Mouse (Mus musculus): ENCODE data around the gene Rab3gap1. TPM values are rescaled to one million over a fixed set of nuclear protein-coding genes. Genes with fewer than 3 reads are reported as not detected.
A peak's percentile ranks its signal among the peaks of the same experiment; 100 is the strongest.

Rab3gap1 gene
- polyA plus RNA-seq, 1 experiment from 2014 or later, result 23.9 TPM

DNA sequence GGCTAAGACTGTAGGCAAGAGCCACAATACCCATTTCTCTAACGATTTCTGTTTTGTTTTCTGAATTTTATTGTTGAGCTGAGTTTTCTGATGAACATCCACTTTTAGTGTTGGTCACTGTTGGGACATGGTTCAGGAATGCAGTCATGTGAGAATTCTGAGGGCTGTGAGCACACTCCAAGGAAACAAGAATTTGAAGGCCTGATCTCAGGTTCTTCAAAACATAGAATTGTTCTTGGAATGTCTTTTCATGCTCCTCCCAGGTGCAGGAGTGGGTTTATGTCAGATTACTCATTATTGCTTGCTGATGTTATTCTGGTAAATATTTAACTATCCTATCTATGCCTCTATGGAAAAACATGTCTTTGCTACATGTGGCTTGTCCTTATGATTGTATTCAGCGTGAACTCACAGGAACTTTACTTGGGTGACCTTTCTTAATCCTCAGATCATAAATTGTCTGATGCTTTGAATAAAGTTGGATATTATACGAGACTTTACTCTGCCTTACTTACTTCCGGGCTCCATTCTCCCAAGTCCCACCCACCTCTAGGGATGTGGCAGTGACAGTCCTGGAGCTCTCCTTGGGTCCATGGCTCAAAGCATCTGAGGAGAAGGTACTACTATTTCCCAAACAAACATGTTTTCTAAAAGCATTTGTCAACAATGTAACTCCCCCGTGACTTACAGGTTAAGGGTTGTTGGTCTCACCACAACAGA is 114.9 kb downstream of the Rab3gap1 start:
- H3K4me1 ChIP-seq (replicated peaks), result no peaks in the 10 kb centered on the region
- H3K9ac ChIP-seq, result no peak overlapping the region
- H3K4me3 ChIP-seq, result no peak overlapping the region
- 85% methylated on average over 5 of the region's 5 CpGs for WGBS
- no peaks in the 10 kb centered on the region for H3K27me3 ChIP-seq
- no peak for ATAC-seq (replicated peaks; ENCODE audit: insufficient number of reproducible peaks, insufficient read depth, low FRiP score, low read depth)
- H3K36me3 ChIP-seq, result no peaks in the 10 kb centered on the region
- H3K4me2 ChIP-seq, result no peak overlapping the region
- H3K27ac ChIP-seq, result no peak overlapping the region
- no peaks in the 10 kb centered on the region for H3K9me3 ChIP-seq (replicated peaks)

- Histone ChIP-seq H3K4me3 (no peak overlapping the region), H3K27ac (no peak overlapping the region), H3K4me1 (replicated peaks) (peaks cover 10% of the 10 kb centered on the region), H3K36me3 (no peaks in the 10 kb centered on the region), H3K4me2 (no peak overlapping the region), H3K9me3 (replicated peaks) (no peaks in the 10 kb centered on the region), H3K27me3 (no peaks in the 10 kb centered on the region), H3K9ac (no peak overlapping the region)
- no peak for ATAC-seq (replicated peaks; ENCODE audit: insufficient number of reproducible peaks, insufficient read depth, low FRiP score, low read depth)
- WGBS, result 44% methylated on average over 3 of the region's 3 CpGs
Observed at GRCm38 (mm10) chr1:127985391-127985790, 116.8 kb downstream of the Rab3gap1 start.

- WGBS, result 82% methylated on average over 3 of the region's 3 CpGs
- Histone ChIP-seq H3K27ac (no peak overlapping the region), H3K27me3 (no peaks in the 10 kb centered on the region), H3K36me3 (no peaks in the 10 kb centered on the region; the same call in 1 of the 2 replicates), H3K4me2 (no peak overlapping the region), H3K4me3 (no peak overlapping the region), H3K4me1 (replicated peaks) (peaks cover 12% of the 10 kb centered on the region), H3K9me3 (replicated peaks) (no peaks in the 10 kb centered on the region), H3K9ac (no peak overlapping the region)
- ATAC-seq (replicated peaks; ENCODE audit: insufficient number of reproducible peaks, insufficient read depth, low FRiP score, low read depth), result no peak
Observed at GRCm38 (mm10) chr1:127988246-127988645, 119.7 kb downstream of the Rab3gap1 start.

DNA sequence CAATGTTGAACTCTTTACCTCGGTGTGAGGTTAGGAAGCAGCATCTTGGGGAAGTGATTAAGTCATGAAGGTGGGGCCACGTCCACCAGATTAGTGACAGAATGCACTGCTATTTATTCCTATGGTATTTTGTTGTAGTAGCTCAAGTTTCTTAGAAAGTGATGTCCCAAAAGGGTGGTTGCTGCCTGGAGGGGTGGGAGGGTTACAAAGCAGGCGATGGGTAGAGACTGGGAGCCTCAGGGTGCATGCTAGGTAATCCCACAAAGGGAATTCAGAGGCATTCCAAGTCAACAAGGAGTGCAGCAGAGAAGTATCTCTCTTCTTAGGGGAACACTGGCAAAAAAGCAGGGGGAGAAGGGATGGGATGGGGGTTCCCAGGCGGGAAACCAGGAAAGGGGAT is 120.8 kb downstream of the Rab3gap1 start:
- Histone ChIP-seq H3K4me2 (no peak overlapping the region), H3K4me1 (replicated peaks) (peaks cover 12% of the 10 kb centered on the region), H3K27me3 (no peaks in the 10 kb centered on the region), H3K9me3 (replicated peaks) (no peaks in the 10 kb centered on the region), H3K27ac (peak overlapping the region; percentile 37; the same call in 1 of the 2 replicates), H3K4me3 (no peak overlapping the region), H3K36me3 (no peaks in the 10 kb centered on the region; the same call in 1 of the 2 replicates), H3K9ac (no peak overlapping the region)
- ATAC-seq (replicated peaks; ENCODE audit: insufficient number of reproducible peaks, insufficient read depth, low FRiP score, low read depth), result no peak
- WGBS, result 81% methylated on average over 4 of the region's 4 CpGs

- peak; percentile 39 for ATAC-seq (replicated peaks; ENCODE audit: insufficient number of reproducible peaks, insufficient read depth, low FRiP score, low read depth)
- WGBS, result 39% methylated on average over 9 of the region's 9 CpGs
- H3K27ac ChIP-seq, result peak overlapping the region; percentile 37; the same call in 1 of the 2 replicates
- H3K4me1 ChIP-seq (replicated peaks), result peaks cover 12% of the 10 kb centered on the region
- H3K9me3 ChIP-seq (replicated peaks), result no peaks in the 10 kb centered on the region
- peak overlapping the region; percentile 31 for H3K4me2 ChIP-seq
- no peak overlapping the region for H3K9ac ChIP-seq
- no peaks in the 10 kb centered on the region; the same call in 1 of the 2 replicates for H3K36me3 ChIP-seq
- no peak overlapping the region; the same call in 1 of the 2 replicates for H3K4me3 ChIP-seq
- no peaks in the 10 kb centered on the region for H3K27me3 ChIP-seq
Observed at GRCm38 (mm10) chr1:127989876-127990731, 121.5 kb downstream of the Rab3gap1 start.

Other genes starting within 250 kb of the Rab3gap1 start
- 12.5 and 17.6 TPM in 2 replicates for gene Tmem163, start 189.2 kb upstream of the Rab3gap1 start, polyA plus RNA-seq (2015; fragmentation: Nextera tagmentation; extraction: Ambion mirVana)
- gene Acmsd, start 139.4 kb upstream of the Rab3gap1 start, polyA plus RNA-seq (2015; fragmentation: Nextera tagmentation; extraction: Ambion mirVana), result 0.35 and 0.51 TPM in 2 replicates
- 59.9 and 62.5 TPM in 2 replicates for gene Ccnt2, start 94.6 kb upstream of the Rab3gap1 start, polyA plus RNA-seq (2015; fragmentation: Nextera tagmentation; extraction: Ambion mirVana)
- gene Map3k19, start 13.7 kb upstream of the Rab3gap1 start, polyA plus RNA-seq (2015; fragmentation: Nextera tagmentation; extraction: Ambion mirVana), result 0.11 TPM in 2 replicates
- 5.3 and 5.7 TPM in 2 replicates for gene Zranb3, start 234.3 kb downstream of the Rab3gap1 start, polyA plus RNA-seq (2015; fragmentation: Nextera tagmentation; extraction: Ambion mirVana)
- 46.2 and 46.6 TPM in 2 replicates for gene R3hdm1, start 234.5 kb downstream of the Rab3gap1 start, polyA plus RNA-seq (2015; fragmentation: Nextera tagmentation; extraction: Ambion mirVana)